Mouse (Mus musculus): Measurements from ENCODE around the gene Cmss1. TPM values are rescaled to one million over a fixed set of nuclear protein-coding genes. Genes with fewer than 3 reads are reported as not detected.
A peak's percentile ranks its signal among the peaks of the same experiment; 100 is the strongest.

Cmss1 gene
- polyA plus RNA-seq, 1 experiment = 7.2 TPM

DNA sequence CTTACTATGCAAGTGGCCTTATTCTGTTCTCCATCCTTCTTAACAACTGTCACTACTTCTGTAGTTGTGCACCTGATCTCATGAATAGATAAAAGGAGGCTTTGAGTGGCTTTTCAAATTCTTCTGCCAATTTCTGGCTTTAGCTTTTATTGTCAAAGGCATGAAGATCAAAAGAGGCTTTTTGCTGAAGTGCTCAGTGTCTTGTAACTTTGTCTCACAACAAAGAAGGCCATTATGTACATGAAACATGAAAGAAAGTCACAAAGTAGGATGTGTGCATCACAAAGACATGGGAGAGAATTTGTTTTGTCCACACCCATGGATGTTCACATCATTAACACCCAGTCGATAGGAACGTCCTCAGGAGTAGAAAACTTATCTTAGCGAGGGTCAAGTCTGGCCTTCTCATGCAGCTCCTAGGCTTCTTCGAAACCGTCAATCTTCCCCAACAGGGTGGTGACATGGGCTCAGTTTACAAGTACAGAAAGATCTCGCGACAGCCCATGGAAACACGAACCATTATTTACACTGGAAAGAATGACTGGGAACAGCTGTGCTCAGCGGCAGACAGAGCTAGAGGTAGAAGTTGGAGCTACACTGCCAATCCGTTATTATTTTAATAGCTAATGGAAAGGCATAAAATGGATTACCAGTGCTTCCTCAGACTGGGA, 133.1 kb downstream of the Cmss1 start:
- no peak for DNase-seq (ENCODE audit: low read depth)

DNA sequence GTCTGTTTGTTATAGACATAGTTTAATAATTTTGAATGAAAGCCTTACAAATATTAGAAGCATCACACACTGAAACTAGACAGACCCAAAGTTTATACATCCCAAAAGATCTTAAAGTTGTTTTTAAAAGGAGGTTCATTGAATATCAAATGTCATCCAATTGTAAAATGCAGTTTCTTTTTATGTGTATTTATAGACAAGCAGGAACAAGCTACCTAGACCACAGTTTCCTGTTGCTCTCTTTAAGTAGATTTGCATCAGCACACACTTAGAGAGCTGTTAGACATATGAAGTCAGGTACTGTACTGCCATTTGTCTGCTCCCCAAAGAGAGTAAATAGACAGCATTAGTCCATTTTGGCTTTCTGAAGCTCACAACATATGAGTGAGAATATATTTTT, 135.6 kb downstream of the Cmss1 start:
- no peak for DNase-seq (ENCODE audit: low read depth)

- DNase-seq (ENCODE audit: low read depth) = no peak
These were observed 136.3 kb downstream of the Cmss1 start for GRCm38 (mm10) chr16:57470286-57470830.

DNA sequence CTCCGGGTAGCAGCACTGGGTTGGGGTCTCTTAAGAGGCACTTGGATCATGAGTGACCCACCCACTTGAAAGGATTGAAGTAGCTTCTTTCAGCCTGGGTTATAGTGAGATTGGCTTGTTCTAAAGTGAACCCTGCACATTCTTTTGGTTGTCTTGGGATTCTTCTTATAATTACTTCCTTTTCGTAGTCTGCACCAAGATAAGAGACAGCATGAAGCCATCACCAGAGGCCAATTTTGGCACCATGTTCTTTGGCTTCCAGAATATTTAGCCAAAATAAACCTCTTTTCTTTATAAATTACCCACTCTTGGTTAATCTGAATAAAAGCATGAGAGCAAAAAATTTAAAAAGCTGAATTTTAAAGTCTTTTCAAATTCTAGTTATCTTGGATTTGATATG, 136.8 kb downstream of the Cmss1 start:
- no peak for DNase-seq (ENCODE audit: low read depth)

DNA sequence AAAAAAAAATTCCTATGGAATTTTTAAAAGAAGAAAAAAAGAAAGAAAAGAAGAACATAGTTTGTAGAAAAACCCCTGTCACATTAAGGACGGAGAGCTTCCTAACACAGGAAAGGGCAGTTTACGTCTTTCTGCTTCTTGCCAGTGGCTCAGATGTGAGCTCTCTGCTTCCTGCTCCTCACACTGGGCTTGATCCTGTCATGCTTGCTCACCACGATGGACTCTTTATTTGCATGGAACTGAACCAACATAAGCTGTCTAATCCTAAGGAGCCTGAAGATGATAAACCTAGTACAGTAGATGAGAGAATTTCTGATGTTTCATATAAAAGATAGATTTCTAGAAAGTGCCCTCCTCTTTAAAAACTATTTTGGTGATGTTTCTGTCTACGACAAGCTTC, 137.4 kb downstream of the Cmss1 start:
- DNase-seq (ENCODE audit: low read depth) = no peak

GRCm38 (mm10) chr16:57465386-57465913, 141.2 kb downstream of the Cmss1 start:
- DNase-seq (ENCODE audit: low read depth) = no peak

DNA sequence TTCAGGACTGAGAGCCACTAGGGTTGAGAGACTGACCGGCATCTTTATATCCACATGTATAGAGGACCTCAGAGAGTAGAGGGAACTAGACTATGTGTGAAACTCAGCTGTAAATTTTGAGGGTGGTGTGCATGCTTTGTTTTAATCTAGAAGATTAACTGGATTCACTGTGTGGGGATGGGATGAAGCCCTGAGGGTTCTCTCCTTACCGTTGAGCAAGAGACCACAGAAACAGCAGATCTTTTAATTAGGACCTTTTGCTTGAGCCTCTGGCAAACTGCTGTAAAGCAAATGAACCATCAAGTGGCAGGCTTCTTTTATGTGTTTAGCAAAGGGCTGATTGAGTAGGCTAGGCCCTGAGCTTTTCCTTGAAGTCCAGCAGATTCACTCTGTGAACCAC, 150.7 kb downstream of the Cmss1 start:
- no peak for DNase-seq (ENCODE audit: low read depth)

GRCm38 (mm10) chr16:57455573-57455972, 151.1 kb downstream of the Cmss1 start:
- DNase-seq (ENCODE audit: low read depth) = no peak

GRCm38 (mm10) chr16:57454106-57454763, 152.4 kb downstream of the Cmss1 start:
- no peak for DNase-seq (ENCODE audit: low read depth)

DNA sequence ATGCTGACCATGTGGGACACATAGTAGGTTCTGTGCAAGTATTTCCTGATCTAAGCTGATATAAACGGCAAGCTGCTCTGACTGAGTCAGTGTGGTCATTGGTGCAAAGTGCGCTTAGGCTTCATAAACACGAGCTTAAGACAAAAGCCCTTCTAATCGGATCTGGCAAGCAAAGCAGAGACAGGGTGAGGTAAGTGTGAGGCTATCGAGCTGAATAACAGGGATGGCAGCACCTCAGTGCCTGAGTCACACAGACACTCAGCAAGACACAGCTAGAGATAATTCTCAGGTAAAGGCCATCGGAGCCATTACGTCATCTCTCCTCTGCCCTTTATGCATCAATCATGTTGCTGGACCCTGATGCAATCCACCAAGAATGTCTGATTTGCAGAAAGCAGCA, 153.7 kb downstream of the Cmss1 start:
- peak; percentile 87 for DNase-seq (ENCODE audit: low read depth)

GRCm38 (mm10) chr16:57445096-57446094, 161.3 kb downstream of the Cmss1 start:
- DNase-seq (ENCODE audit: low read depth) = no peak

DNA sequence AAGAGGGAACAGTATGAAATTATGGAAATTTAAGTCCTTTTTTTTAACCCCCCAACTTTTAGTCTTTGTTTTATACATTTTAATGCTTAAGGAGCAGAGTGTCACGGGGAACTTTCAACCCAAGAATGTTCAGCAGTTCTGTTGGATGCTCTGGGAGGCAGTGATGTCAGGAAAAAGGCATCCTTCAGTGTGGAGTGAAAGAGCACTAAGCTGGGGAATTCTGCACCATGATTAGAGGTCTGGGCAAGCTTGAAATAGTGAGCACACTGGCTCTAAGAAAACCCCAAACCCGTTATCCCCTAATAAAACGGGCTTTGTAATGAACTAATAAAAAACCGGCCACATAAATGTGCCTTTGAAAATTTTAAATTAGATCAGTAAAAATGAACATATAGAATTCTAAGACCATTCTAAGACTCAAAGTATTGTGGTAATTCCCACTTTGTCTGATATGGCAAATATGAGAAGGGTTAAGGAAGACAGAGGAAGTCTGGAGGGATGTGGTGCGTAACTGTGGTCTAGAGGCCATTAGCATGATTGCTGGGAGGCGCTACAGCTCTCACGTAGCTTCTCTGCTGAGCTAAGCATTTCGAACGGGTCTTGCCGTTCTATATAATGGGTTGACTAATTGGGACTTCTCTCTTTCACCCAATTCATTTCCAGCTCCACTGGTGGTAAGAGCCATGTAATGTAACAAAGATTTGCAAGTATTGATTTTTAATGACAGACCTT, 165.8 kb downstream of the Cmss1 start:
- DNase-seq (ENCODE audit: low read depth) = no peak

GRCm38 (mm10) chr16:57439206-57439605, 167.5 kb downstream of the Cmss1 start:
- no peak for DNase-seq (ENCODE audit: low read depth)

DNA sequence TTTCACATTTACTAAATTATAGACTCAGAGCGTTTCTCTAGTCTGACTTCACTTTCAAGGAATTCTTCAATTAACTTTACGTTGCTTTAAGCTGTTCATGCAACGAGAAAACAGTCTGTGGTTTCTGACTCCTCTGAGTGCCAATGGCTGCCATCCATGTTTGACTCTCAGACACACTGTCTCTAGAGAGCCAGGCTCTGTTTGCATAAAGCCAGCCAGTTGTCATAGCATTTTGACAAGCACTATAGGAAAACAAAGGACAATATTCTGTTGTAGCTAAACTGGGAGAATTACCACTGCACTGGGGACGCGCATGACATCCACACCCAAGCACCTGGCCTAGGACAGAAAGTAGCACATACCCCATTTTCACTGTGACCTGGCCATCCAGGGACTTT, 168.4 kb downstream of the Cmss1 start:
- no peak for DNase-seq (ENCODE audit: low read depth)

- no peak for DNase-seq (ENCODE audit: low read depth)
These were observed 169.0 kb downstream of the Cmss1 start for GRCm38 (mm10) chr16:57437523-57438287.

DNA sequence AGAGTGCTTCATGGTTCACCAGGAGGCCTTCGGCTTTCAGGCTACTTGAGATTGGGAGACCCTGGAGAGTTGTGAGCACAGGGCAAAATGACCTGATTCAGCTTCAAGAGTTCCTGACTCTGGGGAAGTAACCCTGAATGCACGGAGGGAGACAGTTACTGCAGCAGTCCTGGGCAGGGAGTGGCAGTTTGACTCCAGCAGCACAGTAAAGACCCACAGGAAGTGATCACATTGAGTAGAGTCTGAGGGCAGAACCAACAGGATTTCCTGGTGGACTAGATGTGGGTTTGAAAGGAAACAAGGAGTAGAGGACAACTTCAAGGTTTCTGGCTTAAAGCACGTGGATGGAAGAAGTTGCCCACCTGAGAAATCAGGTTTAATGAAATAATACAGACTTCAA, 172.0 kb downstream of the Cmss1 start:
- no peak for DNase-seq (ENCODE audit: low read depth)

- no peak for DNase-seq (ENCODE audit: low read depth)
These were observed 173.0 kb downstream of the Cmss1 start for GRCm38 (mm10) chr16:57433671-57434070.

- no peak for DNase-seq (ENCODE audit: low read depth)
These were observed 173.5 kb downstream of the Cmss1 start for GRCm38 (mm10) chr16:57433173-57433572.

- no peak for DNase-seq (ENCODE audit: low read depth)
These were observed 175.4 kb downstream of the Cmss1 start for GRCm38 (mm10) chr16:57431294-57431693.

DNA sequence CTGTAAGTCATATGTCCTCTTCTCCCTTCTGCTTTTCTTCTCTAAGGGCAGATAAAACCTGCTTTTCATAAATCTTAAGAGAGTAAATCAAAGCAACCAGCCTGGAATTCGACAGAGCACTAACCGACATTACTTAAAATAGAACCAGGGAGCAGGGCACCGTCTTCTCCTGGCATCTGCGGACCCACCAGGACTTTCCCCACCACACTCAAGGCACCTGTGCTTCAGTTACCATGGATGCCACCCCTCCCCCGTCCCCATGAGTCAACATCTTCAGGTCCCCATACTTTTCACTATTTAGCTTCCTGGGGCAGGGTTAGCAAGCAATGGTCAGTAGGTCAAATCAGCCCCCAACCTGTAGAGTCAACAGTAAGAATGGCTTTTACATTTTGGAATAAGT, 177.7 kb downstream of the Cmss1 start:
- no peak for DNase-seq (ENCODE audit: low read depth)
